Mouse (Mus musculus) lung, postnatal 0 days (tissue): ENCODE measurements around the gene Itgam.
"Not testable (repeated sequence)": the region's sequence is repeated elsewhere in the genome, so short reads cannot be mapped to it uniquely, and the experiment has no call there.

Experiments
- CTCF ChIP-seq: IDR thresholded peaks from 2 replicates; pipeline ENCODE4 v1.5.1; 2016; ENCODE audit warnings: antibody characterized with exemption, mild to moderate bottlenecking
- EP300 ChIP-seq: IDR thresholded peaks from 2 replicates; pipeline ENCODE4 v1.6.1; 2016; ENCODE audit warnings: antibody characterized with exemption, mild to moderate bottlenecking, control low read depth

DNA sequence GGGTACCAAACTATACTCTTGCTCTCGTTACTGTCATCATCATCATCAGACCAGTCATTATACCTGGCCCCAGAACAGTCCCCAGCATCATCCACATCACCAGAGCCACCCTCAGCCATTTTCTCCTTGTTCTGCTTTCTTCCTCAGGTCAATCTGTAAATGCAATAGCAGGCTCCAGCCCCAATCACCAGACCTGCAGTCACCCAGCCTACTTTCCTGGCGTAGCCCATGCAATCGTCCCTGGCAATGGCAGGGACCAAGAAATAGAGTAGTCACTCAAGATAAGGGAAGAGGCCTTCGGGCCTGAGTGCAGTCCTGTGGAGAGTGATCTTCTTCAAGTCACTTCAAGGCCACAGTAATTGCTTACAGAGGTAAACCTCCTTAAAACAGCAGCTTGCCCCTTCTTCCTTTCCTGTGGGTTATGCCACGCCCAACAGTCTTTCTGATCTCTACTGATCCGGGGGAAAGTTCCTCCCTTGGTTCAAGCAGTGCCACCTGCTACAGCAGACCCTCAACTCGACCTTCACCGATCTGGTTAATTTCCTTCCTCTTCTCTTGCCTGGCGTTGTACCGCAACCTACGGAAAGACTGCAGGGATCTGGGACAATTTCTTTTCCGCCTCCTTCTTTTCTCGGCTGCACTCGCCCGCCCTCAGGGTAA is 20.1 kb upstream of the Itgam start:
- TF ChIP-seq EP300, CTCF: not testable (repeated sequence)
